Mouse (Mus musculus) heart, postnatal 25 days (tissue): ENCODE data around the gene Ccdc157. TPM values are rescaled to one million over a fixed set of nuclear protein-coding genes. Genes with fewer than 3 reads are reported as not detected.
"Not testable (repeated sequence)": the region's sequence is repeated elsewhere in the genome, so short reads cannot be mapped to it uniquely, and the experiment has no call there.

ENCODE experiments used
- DNase-seq: peaks from one replicate; pipeline ENCODE4 v3.0.0; 2022; ENCODE audit warnings: low spot score
- intact Hi-C: fragments of 180-260 bp; cut with DNase I; formaldehyde crosslinking; loops from one replicate; pipeline ENCODE4 v1.15.1; 2025
- total RNA-seq, 2 experiments: library from RNA; stranded (reverse); gene quantifications; 2 replicates each; pipeline ENCODE4 v1.2.3; 2021

Ccdc157 gene
- total RNA-seq, 2 experiments from 2014 or later, result 5.0 to 5.3 TPM

- intact Hi-C loops, result no loop called here
- DNase-seq, result no peak
Measured at GRCm38 (mm10) chr11:4138964-4139363, 21.1 kb downstream of the Ccdc157 start.

GRCm38 (mm10) chr11:4134986-4135935 is 24.8 kb downstream of the Ccdc157 start, which contains the start of gene Rnf215:
Gene Rnf215, plus strand, starts transcription at chr11:4135202.
- intact Hi-C loops, result loop anchor here (1.0 to 2.0 kb wide), 5 partner anchors 26 to 288 kb away; partner anchors contain the start of genes Ccdc157 and Sf3a1

GRCm38 (mm10) chr11:4134400-4134799 is 25.7 kb downstream of the Ccdc157 start:
- intact Hi-C loops, result loop anchor here (2.0 kb wide), 4 partner anchors 26 to 288 kb away; partner anchors contain the start of genes Ccdc157 and Sf3a1
- no peak for DNase-seq

More at GRCm38 (mm10) chr11:4134986-4135935, 24.8 kb downstream of the Ccdc157 start, which contains the start of gene Rnf215:
- DNase-seq, result peak; percentile 75

- intact Hi-C loops, result no loop called here
- no peak for DNase-seq
Measured at GRCm38 (mm10) chr11:4133450-4133849, 26.6 kb downstream of the Ccdc157 start.

GRCm38 (mm10) chr11:4128461-4128860 is 31.6 kb downstream of the Ccdc157 start:
- intact Hi-C loops, result not testable (repeated sequence)

GRCm38 (mm10) chr11:4127059-4127458 is 33.0 kb downstream of the Ccdc157 start:
- intact Hi-C loops, result no loop called here
- no peak for DNase-seq

More at GRCm38 (mm10) chr11:4128461-4128860, 31.6 kb downstream of the Ccdc157 start:
- DNase-seq, result not testable (repeated sequence)

- intact Hi-C loops, result no loop called here
Measured at GRCm38 (mm10) chr11:4123922-4124321, 36.2 kb downstream of the Ccdc157 start.

GRCm38 (mm10) chr11:4122742-4123579 is 37.1 kb downstream of the Ccdc157 start, which contains the start of gene Sec14l2:
Gene Sec14l2, minus strand, starts transcription at chr11:4123415.
- DNase-seq, result no peak
- intact Hi-C loops, result no loop called here

More at GRCm38 (mm10) chr11:4123922-4124321, 36.2 kb downstream of the Ccdc157 start:
- no peak for DNase-seq

GRCm38 (mm10) chr11:4122226-4122625 is 37.9 kb downstream of the Ccdc157 start:
- intact Hi-C loops, result no loop called here
- no peak for DNase-seq

GRCm38 (mm10) chr11:4121691-4122090 is 38.4 kb downstream of the Ccdc157 start:
- intact Hi-C loops, result no loop called here
- DNase-seq, result no peak

GRCm38 (mm10) chr11:4119635-4120034 is 40.5 kb downstream of the Ccdc157 start:
- intact Hi-C loops, result no loop called here
- DNase-seq, result no peak

- peak; percentile 42 for DNase-seq
- intact Hi-C loops, result no loop called here
Measured at GRCm38 (mm10) chr11:4118081-4118921, 41.8 kb downstream of the Ccdc157 start.

- DNase-seq, result no peak
- intact Hi-C loops, result no loop called here
Measured at GRCm38 (mm10) chr11:4117372-4118071, 42.6 kb downstream of the Ccdc157 start.

GRCm38 (mm10) chr11:4116458-4117141 is 43.5 kb downstream of the Ccdc157 start:
- intact Hi-C loops, result no loop called here
- no peak for DNase-seq

GRCm38 (mm10) chr11:4115407-4115806 is 44.7 kb downstream of the Ccdc157 start:
- no peak for DNase-seq
- intact Hi-C loops, result no loop called here

- intact Hi-C loops, DNase-seq: not testable (repeated sequence)
Measured at GRCm38 (mm10) chr11:4114541-4114940, 45.6 kb downstream of the Ccdc157 start.

GRCm38 (mm10) chr11:4113970-4114369 is 46.1 kb downstream of the Ccdc157 start:
- DNase-seq, result no peak
- intact Hi-C loops, result no loop called here

GRCm38 (mm10) chr11:4113496-4113895 is 46.6 kb downstream of the Ccdc157 start:
- intact Hi-C loops, result no loop called here
- DNase-seq, result no peak
